Mouse (Mus musculus) liver, adult 2 months (tissue): Measurements from ENCODE around the gene Ndufs3.

ENCODE experiments used
- CTCF ChIP-seq: fragments of 200-500 bp; IDR thresholded peaks from 2 replicates; pipeline ENCODE4 v1.5.1; 2011; ENCODE audit warnings: low read depth, low read length, control low read depth
- POLR2A ChIP-seq: fragments of 200-500 bp; IDR thresholded peaks from 2 replicates; pipeline ENCODE4 v1.6.1; 2011; ENCODE audit warnings: low read length, control low read depth; ENCODE audit not compliant: insufficient read depth; ENCODE audit errors: extremely low read depth

- no peak for TF ChIP-seq POLR2A
- TF ChIP-seq CTCF = no peak
Measured at GRCm38 (mm10) chr2:90848331-90848730, 56.3 kb downstream of the Ndufs3 start.
